Mouse (Mus musculus): ENCODE measurements around the gene Ptprt.
A peak's percentile ranks its signal among the peaks of the same experiment; 100 is the strongest.
"Not testable (repeated sequence)": the region's sequence is repeated elsewhere in the genome, so short reads cannot be mapped to it uniquely, and the experiment has no call there.

Ptprt gene

GRCm38 (mm10) chr2:162210564-162210963 is 450.4 kb downstream of the Ptprt start:
- DNase-seq (ENCODE audit: low spot score in 2 of 2) = no peak

- no peak for DNase-seq (ENCODE audit: low spot score in 2 of 2)
Measured at GRCm38 (mm10) chr2:162197316-162197715, 463.6 kb downstream of the Ptprt start.

- DNase-seq (ENCODE audit: low spot score in 2 of 2) = no peak
Measured at GRCm38 (mm10) chr2:162182621-162183475, 478.1 kb downstream of the Ptprt start.

- DNase-seq (ENCODE audit: low spot score in 2 of 2) = no peak
Measured at GRCm38 (mm10) chr2:162181826-162182225, 479.1 kb downstream of the Ptprt start.

GRCm38 (mm10) chr2:162172529-162172928 is 488.4 kb downstream of the Ptprt start:
- DNase-seq (ENCODE audit: low spot score in 2 of 2) = no peak

- no peak for DNase-seq (ENCODE audit: low spot score in 2 of 2)
Measured at GRCm38 (mm10) chr2:162141845-162142411, 519.0 kb downstream of the Ptprt start.

- DNase-seq (ENCODE audit: low spot score in 2 of 2) = not testable (repeated sequence)
Measured at GRCm38 (mm10) chr2:162136176-162136575, 524.8 kb downstream of the Ptprt start.

- DNase-seq (ENCODE audit: low spot score in 2 of 2) = peak in 1 of 2 experiments; percentile 14
Measured at GRCm38 (mm10) chr2:162131607-162132304, 529.2 kb downstream of the Ptprt start.

GRCm38 (mm10) chr2:162129896-162130295 is 531.1 kb downstream of the Ptprt start:
- DNase-seq (ENCODE audit: low spot score in 2 of 2) = no peak

- DNase-seq (ENCODE audit: low spot score in 2 of 2) = no peak
Measured at GRCm38 (mm10) chr2:162118041-162118440, 542.9 kb downstream of the Ptprt start.

- peak in 1 of 2 experiments; percentile 51 for DNase-seq (ENCODE audit: low spot score in 2 of 2)
Measured at GRCm38 (mm10) chr2:162082391-162082790, 578.6 kb downstream of the Ptprt start.

GRCm38 (mm10) chr2:162080717-162081398 is 580.1 kb downstream of the Ptprt start:
- no peak for DNase-seq (ENCODE audit: low spot score in 2 of 2)

GRCm38 (mm10) chr2:162078571-162079280 is 582.2 kb downstream of the Ptprt start:
- DNase-seq (ENCODE audit: low spot score in 2 of 2) = no peak

GRCm38 (mm10) chr2:162052816-162053215 is 608.1 kb downstream of the Ptprt start:
- no peak for DNase-seq (ENCODE audit: low spot score in 2 of 2)

- no peak for DNase-seq (ENCODE audit: low spot score in 2 of 2)
Measured at GRCm38 (mm10) chr2:162050198-162050597, 610.7 kb downstream of the Ptprt start.

GRCm38 (mm10) chr2:162035615-162036014 is 625.3 kb downstream of the Ptprt start:
- DNase-seq (ENCODE audit: low spot score in 2 of 2) = no peak

GRCm38 (mm10) chr2:162031636-162032035 is 629.3 kb downstream of the Ptprt start:
- no peak for DNase-seq (ENCODE audit: low spot score in 2 of 2)

- DNase-seq (ENCODE audit: low spot score in 2 of 2) = no peak
Measured at GRCm38 (mm10) chr2:162001016-162001415, 659.9 kb downstream of the Ptprt start.

- DNase-seq (ENCODE audit: low spot score in 2 of 2) = no peak
Measured at GRCm38 (mm10) chr2:161982311-161982710, 678.6 kb downstream of the Ptprt start.

- DNase-seq (ENCODE audit: low spot score in 2 of 2) = no peak
Measured at GRCm38 (mm10) chr2:161961179-161962163, 699.5 kb downstream of the Ptprt start.
